Mouse (Mus musculus): Measurements from ENCODE around the gene Atrn.

Gene Atrn

DNA sequence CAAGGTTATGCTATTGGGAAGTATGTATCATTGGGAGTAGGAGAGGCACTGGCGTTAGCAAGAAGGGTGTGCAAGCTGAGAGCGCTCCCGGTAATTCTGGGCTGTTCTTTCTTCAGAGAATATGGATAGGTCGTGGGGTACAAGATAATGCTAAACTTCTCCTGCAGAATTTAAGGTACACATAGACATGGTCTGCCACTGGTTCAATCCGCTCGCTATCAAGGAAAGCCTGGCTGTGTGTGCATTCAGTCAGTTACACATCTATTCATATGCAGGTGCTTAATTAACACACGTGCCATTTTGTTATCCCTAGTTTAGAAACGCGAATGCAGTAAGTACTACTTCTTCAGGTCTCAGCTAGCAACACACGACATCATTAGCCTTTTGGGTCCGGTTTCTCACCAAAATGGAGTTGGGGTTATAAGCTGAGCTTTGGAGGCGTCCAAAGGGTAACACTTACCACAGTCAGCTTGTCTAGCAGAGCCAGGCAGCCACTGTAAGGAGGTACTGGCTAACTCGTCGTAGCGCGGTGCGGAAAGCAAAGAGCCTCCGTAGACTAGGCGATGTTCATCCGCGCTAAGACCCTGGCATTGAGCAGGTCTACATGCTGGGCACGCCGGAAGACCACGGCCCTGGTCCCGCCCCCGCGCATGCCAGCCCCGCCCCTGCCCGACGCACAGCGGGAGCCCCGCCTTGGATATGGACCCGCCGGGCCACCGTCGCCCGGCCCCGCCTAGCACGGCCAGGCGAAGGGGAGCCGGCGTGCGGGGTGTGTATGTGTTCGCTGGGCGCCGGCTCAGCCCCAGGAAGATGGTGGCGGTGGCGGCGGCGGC is at the start of gene Atrn, which contains the start of gene 4930402H24Rik:
Gene Atrn, plus strand, starts transcription at position 745 of the 833 bp plus-strand sequence.
Gene 4930402H24Rik, minus strand, starts transcription at position 656 of the 833 bp plus-strand sequence.
- DNase-seq, result peak; percentile 93

DNA sequence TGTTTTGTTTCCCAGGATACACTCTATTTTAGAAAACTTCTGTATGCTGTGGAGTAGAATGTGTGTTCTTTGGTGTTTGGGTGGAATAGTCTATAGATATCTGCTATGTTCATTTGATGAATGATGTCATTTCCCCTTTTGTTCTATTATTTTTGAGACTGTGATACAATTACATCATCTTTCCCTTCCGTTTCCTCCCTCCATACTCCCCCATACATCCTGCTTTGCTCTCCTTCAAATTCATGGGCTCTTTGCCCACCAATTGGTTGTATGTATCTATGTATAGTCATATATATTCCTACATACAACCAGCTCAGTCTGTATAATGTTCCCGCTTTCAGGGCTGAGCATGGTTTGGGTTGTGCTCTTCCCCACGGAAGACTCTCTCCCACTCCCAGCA is 44.2 kb upstream of the Atrn start:
- DNase-seq, result no peak

DNA sequence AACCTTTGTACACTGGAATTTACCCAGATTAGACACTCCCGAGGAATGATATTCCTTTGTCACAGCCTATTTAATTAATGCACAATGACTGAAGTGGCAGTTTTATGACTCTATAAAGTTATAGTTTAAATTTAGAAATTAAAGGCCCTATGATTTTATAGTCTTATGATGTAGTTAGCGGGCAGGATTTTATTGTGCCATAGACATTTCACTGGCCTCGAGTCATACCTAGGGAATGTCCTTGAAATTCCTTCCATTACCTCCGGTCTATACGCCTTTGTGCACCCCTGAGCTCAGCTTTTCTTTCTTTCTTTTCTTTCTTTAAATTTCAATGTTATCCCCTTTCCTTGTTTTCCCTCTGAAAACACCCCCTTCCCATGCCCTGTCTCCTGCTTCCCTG is 35.4 kb upstream of the Atrn start:
- no peak for DNase-seq

DNA sequence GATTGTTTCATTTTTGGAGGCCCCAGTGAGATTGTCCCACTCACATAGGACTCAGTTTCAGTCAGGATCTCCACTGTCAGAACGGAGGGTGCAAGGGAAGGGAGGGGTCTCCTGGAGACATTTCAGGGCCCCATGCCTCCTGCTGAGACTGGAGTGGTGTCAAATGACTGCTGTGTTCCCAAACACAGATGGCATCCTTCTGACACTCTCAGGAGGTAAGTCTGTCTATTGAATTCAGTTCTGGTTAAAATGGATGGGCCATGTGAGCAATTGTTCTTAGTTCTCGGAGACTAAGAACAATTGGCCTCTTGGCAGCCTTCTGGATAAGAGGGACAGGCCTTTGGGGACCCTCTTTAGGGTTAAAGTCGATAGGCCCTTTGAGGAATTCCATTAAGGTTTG is 28.9 kb upstream of the Atrn start:
- DNase-seq, result no peak

DNA sequence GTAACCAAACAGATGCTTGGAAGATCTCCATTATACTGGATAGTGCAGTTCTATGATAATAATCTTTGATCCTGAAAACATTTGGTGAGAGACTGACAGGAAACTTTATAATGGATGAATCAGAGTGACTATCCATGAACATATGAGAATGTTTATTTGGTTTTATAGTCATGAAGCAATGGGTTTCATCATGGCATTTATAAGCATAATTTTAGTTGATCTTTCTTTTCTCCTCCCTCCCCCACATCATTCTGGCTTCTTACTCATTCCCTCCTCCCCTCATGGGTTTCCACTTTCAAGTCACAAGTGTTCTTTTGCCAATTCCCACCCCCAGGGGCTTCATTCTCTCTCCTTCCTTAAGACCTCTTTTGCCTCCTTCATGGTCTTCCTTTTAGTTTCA is 19.3 kb upstream of the Atrn start:
- DNase-seq, result no peak

DNA sequence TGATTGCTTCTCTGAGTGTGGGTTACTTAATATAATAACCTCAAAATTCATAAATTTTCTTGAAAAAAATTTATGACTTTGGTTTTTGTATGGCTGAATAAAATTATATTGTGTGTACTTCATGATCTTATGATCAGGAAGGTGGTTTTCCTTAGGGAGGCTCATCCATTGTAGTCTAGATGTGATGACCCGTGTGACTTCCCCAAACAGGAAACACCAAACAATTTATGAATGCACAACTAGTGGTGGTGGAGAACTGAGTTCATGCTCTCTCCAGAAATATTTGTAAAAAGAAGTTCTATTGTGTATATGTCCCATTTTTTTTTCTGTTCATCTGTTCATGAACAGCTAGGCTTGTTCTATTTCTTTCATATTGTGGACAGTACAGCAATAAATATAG is 18.8 kb upstream of the Atrn start:
- no peak for DNase-seq

DNA sequence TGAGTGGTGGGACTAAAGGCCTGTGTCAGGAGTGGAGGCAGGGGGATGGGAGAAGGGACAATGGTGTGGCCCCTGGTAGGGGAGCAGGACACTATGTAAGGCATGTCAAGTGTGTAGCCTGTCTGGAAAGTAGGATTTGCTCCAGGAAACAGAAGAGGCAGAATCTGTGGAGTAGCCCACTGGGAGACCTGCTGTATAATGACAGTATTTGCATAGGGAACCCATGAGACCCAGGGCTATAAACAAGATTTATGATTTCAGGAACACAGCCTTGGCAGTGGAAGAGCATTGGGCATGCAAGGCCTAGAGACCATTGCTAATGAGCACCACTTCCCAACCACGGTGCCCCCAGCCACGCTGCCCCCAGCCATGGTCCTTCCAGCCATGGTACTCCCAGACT is 9.4 kb upstream of the Atrn start:
- no peak for DNase-seq

DNA sequence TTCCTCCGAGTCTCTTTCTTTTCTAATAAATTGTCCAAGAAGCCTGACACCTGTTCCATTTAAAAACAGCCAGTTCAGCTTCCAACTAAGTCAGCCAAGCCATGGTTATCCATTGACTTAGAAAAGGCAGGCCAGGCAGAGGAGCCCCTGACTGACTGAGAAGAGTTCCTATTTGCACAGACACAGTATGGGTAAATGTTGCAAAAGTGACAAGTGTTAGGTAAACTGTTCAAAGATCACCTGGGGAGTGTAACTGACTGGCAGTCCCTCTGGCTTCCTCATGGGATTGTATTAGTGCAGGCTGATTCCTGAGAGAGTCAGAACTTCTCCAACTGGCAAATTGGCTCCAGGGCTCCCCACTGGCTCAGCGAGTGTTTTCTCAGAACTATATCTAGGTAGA is 8.4 kb upstream of the Atrn start:
- no peak for DNase-seq

DNA sequence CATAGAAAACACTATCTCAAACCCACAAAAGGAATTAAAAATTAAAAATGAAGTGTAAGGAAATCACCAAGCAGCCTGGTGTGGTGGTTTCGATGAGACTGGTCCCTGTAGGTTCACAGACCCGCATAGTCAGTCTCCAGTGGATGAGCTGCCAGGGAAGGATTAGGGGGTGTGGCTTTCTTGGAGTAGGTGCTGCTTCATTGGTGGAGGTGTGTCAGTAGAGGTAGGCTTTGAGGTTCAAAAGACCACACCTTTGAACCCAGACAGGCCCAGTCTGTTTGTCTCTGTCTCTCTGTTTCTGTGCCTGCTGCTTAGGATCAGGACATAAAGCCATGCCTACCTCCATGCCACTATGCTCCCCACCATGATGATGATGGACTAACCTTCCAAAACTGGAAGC is 7.5 kb upstream of the Atrn start:
- DNase-seq, result no peak

DNA sequence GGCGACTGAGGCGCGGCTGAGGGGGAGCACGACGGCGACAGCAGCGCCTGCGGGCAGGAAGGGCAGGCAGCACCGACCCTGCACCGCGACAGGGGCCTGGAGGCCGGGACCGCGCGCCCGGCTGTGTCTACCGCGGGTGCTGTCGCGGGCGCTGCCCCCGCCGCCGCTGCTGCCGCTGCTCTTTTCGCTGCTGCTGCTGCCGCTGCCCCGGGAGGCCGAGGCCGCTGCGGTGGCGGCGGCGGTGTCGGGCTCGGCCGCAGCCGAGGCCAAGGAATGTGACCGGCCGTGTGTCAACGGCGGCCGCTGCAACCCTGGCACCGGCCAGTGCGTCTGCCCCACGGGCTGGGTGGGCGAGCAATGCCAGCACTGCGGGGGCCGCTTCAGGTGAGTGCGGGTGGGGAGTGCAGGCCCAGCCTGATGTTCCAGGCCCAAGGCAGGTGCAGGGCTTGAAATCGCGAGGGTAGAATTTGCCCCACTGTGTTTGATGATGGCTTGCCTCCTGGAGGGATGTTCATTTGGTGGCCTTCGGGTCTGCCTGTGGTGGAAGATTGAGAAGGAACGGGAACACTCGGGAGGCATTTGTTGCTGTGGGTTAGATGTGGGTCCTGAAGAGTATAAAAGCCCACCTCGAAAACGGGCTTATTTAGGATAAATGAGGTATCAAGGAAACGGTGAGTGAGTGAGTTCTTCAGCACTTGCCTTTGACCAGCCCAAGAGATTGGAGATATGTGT is 455 bp downstream of the Atrn start:
- peak; percentile 5 for DNase-seq

DNA sequence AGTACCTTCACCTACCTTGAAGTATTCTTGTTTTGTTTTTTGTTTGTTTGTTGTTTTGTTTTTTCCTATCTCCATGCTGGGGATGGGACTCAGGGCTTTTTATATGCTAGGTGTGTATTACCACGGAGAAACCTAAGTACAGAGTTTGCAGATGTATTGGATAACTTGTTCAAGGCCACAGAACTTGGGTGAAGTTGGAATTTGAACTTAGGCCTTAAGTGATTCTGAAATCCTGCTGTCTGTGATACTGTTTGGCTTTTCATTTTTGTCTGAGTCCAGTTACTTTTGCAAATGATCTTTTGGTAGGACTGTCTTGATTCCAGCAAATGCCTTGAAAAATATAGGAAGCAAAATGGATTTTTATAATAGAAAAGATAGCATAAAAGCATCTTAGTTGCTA is 5.4 kb downstream of the Atrn start:
- no peak for DNase-seq

DNA sequence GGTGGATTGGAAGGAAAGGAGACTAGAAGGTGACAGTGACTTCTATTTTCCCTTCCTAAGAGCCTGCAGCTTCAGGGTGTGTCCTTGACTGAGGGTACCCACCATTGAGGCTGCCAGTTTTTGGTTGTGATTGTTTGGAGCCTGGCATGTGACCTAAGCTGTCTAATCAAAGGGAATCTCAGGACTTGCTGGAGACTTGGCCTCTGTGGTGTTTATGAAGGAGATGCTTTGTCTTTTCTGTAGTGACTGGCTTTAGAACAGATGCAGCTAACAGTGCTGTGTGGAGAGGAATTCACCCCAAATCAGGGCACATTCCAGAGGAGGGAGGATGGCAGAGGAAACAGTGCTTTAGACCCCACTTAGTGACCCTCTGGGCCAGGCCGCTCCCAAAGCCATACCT is 8.6 kb downstream of the Atrn start:
- peak; percentile 31 for DNase-seq

DNA sequence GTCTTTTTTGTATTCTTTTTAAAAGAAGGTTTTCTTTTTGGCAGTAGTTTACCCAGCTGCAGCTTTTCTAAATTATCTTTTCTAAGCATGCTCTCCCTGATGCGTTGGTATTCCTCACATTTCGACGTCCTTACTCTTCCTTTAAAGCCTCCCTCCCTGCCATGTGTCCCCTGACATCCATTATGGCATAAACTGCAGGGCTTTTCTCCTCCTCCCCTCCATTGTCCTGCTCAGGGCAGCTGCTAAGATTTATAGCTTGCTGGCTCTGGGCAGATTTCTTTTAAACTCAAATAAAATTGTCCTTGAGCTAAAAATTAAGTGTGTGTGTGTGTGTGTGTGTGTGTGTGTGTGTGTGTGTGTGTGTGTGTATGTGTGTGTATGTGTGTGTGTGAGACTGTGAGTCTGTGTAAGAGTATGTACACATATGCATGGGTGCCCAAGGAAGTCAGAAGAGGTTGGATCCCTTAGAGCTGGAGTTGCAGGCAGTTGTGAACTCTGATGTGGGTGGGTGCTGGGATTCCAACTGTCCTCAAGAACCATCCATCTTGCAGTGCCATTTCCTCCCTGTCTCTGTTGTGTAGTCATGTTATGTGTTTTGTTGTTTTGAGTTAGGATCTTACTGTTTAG is 10.3 kb downstream of the Atrn start:
- no peak for DNase-seq

DNA sequence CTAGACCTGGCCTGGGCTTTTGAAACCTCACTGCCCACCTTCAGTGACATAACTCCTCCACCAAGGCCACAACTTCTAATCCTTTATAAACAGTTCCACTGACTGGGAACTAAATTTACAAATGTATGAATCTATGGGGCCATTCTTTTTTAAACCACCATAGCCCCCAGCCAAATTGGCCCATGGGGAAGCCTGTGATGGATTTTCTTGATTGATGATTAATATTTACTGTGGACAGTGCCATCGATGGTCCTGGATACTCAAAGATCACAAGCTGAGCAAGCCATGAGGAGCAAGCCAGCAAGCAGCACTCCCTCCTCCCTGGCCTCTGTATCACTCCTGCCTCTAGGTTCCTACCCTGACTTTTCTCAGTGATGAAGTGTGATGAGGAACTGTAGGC is 11.4 kb downstream of the Atrn start:
- no peak for DNase-seq

DNA sequence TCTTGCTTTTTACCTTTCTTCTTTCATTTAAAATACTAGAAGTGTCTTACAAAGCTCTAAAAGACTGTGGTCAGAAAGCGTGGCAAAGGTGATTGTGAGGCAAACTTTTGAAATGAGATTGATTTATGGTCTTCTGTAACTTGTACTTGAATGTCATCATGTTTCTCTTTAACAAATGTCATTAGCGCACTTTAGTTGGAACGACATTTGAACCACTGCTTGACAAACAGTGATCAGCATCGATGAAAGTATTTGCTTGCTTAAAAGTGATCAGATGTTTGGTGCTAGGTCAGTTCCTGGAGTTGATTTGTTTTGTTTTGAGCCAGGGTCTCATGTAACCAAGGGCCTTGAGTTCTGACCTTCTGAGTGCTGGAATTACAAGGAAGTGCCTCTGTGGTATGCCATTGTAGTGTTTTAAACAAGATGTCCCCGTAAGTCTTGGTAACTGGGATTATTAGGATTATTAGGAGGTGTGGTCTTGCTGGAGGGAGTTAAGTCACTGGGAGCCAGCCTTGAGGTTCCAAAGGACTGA is 12.8 kb downstream of the Atrn start:
- no peak for DNase-seq

DNA sequence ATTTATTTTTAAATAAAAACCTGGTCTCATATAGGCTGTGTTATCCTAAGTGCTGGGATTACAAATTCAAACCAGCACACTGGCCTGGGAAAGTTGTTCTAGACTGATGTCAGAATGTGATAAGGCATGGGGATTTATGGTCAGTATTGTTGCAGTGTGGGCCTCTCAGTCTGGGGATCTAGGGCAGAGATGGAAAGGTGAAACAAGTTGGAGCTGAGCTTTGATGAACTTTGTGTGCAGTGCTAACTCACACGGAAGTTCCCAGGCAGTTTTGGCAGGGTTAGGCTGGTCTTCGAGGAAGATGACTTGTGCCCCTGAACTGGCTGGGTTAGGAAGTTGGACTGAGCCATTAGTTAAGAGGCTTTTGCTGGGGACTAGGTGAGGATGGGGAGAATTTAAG is 18.7 kb downstream of the Atrn start:
- DNase-seq, result no peak

DNA sequence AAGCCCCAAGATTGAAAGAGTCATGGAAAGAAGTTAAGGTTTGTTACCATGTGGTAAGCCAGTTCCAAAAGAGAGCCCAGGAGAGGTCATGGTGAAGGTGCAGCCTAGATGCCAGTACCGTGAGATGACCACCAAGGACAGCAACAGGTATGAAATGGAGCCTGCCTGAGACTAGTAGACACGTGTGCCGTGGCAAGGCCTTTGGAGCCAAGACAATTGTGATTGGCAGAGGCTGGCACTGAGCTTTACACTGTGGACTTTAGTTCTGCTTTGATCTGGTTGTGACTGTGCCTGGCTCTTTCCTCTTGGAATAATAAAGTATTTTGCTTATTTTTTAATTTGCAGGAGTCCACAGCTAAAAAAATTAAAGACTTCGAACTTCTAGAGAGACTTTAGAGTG is 21.7 kb downstream of the Atrn start:
- DNase-seq, result no peak

DNA sequence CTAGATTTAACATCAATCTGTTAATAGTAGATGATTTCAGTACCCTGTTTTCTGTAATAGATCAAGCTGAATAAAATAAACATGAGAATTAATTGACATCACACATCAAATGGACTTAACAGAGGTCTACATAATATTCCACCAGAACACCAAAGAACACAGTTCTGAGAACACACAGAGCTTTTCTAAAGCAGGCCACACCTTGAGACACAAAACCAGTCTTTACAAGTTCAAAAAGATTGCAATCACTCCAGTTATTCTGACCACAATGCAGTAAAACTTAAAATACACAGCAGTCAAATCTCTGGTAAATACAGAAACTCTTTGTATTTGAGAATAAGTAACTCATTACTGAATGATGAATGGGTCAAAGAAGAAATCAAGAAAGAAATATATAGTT is 22.2 kb downstream of the Atrn start:
- no peak for DNase-seq

DNA sequence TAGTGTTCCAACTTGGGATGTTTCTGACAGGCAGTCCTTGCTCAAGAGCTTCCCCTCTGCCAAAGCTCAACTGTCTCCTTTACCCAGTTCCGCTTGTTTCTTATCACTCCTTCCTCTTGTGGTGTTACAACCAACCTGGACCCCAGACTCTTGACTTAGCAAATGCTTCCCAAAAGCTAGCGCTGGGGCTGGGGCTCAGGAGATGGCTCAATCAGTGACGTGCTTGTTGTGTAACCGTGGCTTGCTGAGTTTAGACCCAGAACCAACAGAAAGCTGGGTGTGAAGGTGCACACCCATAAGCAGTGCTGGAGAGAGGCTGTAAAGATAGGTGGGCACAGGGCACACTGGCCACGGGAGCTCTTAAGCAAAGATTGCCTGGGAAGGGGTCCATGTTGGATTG is 23.7 kb downstream of the Atrn start:
- DNase-seq, result peak; percentile 29

DNA sequence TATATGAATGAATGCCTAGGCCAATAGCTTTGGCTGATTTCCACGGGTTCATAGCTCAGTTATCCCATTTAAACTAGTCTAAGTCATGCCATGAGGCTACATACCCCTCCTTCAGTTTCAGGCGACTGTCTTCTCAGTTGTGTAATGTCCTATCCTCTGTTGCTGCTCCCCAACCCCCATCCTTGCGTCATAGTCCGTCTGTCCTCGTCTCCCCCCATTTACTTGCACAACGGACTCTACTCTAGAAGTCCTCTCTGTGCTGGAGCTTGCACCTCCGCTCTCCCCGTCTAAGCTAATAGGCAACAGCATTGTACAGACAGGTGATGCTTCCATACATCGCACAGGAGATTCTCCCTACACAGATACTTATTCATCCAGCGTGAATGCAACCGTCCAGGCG is 26.6 kb downstream of the Atrn start:
- peak; percentile 67 for DNase-seq

DNA sequence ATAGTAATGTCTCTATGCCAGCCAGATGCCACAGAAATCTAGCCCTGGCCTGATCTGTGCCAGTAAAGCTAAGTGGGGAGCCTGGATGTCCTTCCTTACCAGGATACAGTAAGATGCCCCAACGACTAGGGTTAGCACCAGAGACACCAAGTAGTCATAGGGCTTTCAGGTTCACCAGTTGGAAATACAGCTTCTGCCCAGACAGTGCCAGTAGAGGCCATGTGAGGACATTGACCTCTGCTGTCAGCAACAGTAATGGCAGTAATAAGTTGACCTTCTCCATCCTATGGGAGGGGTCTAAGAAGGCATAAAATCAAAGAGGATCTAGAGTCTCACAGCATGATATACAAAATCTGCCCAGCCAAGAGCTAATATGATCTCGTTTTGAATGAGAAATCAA is 43.5 kb downstream of the Atrn start:
- DNase-seq, result no peak

DNA sequence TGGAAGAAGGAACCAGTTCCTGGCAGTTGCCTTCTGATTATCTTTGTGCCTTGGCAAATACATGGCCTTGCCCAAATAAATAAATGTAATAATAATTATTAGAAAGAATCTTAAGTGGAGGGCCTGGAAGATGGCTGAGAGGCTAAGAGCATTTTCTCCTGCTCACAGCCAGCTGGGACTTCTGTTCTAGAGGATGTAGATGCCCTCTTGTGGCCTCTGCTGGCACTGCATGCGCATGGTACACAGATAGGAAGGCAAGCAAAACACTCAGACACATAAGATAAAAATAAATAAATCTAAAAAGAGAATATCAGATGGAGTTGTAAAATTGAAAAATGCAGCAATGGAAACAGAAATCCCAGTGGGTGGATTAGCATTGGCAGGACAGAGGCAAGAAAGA is 44.3 kb downstream of the Atrn start:
- DNase-seq, result peak; percentile 95

DNA sequence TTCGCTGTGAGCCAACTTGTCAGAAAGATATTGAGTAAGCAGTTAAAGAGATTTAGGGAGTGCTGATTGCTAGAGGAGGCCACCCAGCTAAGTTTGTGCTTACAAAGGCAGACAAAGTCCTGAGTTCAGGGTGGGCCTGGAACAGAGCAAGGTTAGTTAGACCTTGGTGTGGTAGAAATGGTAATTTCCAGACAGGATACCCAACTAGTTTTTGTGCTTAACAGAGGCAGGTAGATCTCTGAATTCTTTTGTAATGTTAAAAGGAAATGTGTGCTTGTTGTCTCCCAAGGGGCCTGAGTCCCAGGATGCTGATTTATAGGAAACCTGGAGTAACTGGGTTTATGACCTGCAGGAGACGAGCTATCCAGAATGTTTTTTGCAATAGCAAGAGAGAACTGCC is 52.6 kb downstream of the Atrn start:
- DNase-seq, result no peak

DNA sequence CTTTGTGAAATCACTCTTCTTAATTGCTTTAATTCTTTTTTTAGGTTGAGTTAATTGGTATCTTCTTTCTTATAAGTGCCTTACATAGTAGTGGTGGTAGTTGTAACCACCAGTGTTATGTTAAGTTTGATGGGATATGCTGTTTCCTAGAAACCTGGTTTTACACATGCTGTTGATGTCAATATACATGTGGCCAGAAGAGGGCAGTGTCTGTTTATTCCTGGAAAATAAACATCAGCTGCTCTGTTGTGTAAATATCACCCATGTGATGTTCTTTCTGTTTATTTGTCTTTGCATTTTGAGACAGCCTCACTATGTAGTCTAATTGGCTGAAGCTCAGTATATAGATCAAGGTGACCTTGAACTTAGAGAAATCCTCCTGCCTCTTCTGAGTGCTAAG is 55.6 kb downstream of the Atrn start:
- DNase-seq, result peak; percentile 53
